Mouse (Mus musculus) ES-E14 (cell line): ENCODE measurements around the gene Tmem120b.
A peak's percentile ranks its signal among the peaks of the same experiment; 100 is the strongest.

Source experiments
- HCFC1 ChIP-seq: IDR thresholded peaks from 2 replicates; pipeline ENCODE4 v1.6.1; 2012; ENCODE audit warnings: low read length, inconsistent platforms, borderline replicate concordance; ENCODE audit not compliant: insufficient read depth
- MAFK ChIP-seq: IDR thresholded peaks from 2 replicates; pipeline ENCODE4 v1.6.1; 2014; ENCODE audit warnings: mild to moderate bottlenecking, low read depth, low read length, inconsistent platforms; ENCODE audit not compliant: insufficient read depth
- ZC3H11A ChIP-seq: IDR thresholded peaks from 2 replicates; pipeline ENCODE4 v1.6.1; 2012; ENCODE audit warnings: low read depth, mild to moderate bottlenecking, inconsistent platforms, low read length, borderline replicate concordance

DNA sequence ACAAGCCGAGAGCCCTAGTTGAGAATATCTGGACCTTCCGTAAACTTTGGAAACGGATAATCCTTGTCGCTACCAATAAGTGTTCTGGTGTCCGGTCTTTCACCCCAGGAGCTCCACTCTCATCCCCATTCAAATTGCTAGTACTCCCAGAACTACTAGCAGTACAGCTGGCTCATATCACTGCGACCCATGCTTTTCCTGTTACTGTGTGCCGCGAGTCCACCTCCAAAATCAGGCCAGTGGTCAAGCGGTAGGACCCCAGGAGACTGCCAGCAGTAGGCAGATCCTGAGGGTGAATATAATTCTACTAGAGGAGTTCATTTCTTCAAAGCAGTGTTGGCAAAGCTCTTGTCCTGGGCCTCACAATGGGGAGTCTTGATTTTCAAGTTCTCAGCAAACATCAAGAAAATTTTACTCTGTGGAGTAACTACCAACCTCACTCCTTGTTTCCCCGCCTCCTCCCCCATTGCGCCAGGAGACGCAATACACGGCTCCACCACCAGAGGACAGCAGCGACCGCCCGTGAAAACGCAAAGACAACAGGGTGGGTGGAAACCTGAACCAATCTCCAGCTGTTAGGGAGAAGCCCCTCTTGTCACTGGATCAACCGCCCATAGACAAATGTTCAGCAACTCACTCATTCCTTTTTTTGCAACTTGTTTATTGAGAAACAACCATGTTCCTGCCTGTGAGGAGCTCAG, 65.0 kb downstream of the Tmem120b start:
- TF ChIP-seq MAFK (no peak), ZC3H11A (peak; percentile 94), HCFC1 (no peak)
